Mouse (Mus musculus) kidney, adult 8-10 months (tissue): ENCODE results near the gene Arl2bp.
A peak's percentile ranks its signal among the peaks of the same experiment; 100 is the strongest.

Source experiments
- DNase-seq, 2 experiments: peaks; one replicate each; pipeline ENCODE4 v3.0.0; 2022

Gene Arl2bp

GRCm38 (mm10) chr8:94666456-94667308, at the start of gene Arl2bp:
Gene Arl2bp (plus strand): TSS chr8:94666600.
- peak; percentile 95 to 96 for DNase-seq

GRCm38 (mm10) chr8:94624885-94625284, 41.5 kb upstream of the Arl2bp start:
- DNase-seq: no peak

GRCm38 (mm10) chr8:94633564-94634194, 32.7 kb upstream of the Arl2bp start:
- DNase-seq: no peak

- no peak for DNase-seq
These were observed 32.2 kb upstream of the Arl2bp start for GRCm38 (mm10) chr8:94634211-94634610.

GRCm38 (mm10) chr8:94641183-94641582, 25.2 kb upstream of the Arl2bp start:
- DNase-seq: no peak

GRCm38 (mm10) chr8:94641938-94642337, 24.5 kb upstream of the Arl2bp start:
- DNase-seq: no peak

- no peak for DNase-seq
These were observed 21.2 kb upstream of the Arl2bp start for GRCm38 (mm10) chr8:94645202-94645601.

- DNase-seq: no peak
These were observed 20.2 kb upstream of the Arl2bp start for GRCm38 (mm10) chr8:94646165-94646564.

GRCm38 (mm10) chr8:94649496-94649895, 16.9 kb upstream of the Arl2bp start:
- no peak for DNase-seq

GRCm38 (mm10) chr8:94652951-94653350, 13.4 kb upstream of the Arl2bp start:
- DNase-seq: no peak

- DNase-seq: no peak
These were observed 11.4 kb upstream of the Arl2bp start for GRCm38 (mm10) chr8:94654994-94655393.

- DNase-seq: no peak
These were observed 8.4 kb upstream of the Arl2bp start for GRCm38 (mm10) chr8:94658031-94658430.

GRCm38 (mm10) chr8:94660418-94660817, 6.0 kb upstream of the Arl2bp start:
- DNase-seq: no peak

- DNase-seq: peak; percentile 35 to 59
These were observed 1.7 kb upstream of the Arl2bp start for GRCm38 (mm10) chr8:94664722-94665121.

- no peak for DNase-seq
These were observed 8.0 kb downstream of the Arl2bp start for GRCm38 (mm10) chr8:94674384-94674783.

GRCm38 (mm10) chr8:94675923-94676322, 9.5 kb downstream of the Arl2bp start:
- no peak for DNase-seq

- no peak for DNase-seq
These were observed 12.2 kb downstream of the Arl2bp start for GRCm38 (mm10) chr8:94678582-94678981.

GRCm38 (mm10) chr8:94680414-94680813, 14.0 kb downstream of the Arl2bp start:
- DNase-seq: no peak

GRCm38 (mm10) chr8:94682732-94683524, 16.5 kb downstream of the Arl2bp start:
- DNase-seq: peak; percentile 39 to 60

- DNase-seq: no peak
These were observed 17.9 kb downstream of the Arl2bp start for GRCm38 (mm10) chr8:94684287-94684686.

- peak; percentile 73 to 77 for DNase-seq
These were observed 19.6 kb downstream of the Arl2bp start for GRCm38 (mm10) chr8:94685953-94686352.

- DNase-seq: no peak
These were observed 28.3 kb downstream of the Arl2bp start for GRCm38 (mm10) chr8:94694701-94695100.

GRCm38 (mm10) chr8:94695341-94695993, 29.1 kb downstream of the Arl2bp start:
- DNase-seq: peak; percentile 75 to 83
